Mouse (Mus musculus) kidney, postnatal 36 days (tissue): Measurements from ENCODE around the gene Rap1gap2.

Experiments used
- DNase-seq, 2 experiments: peaks; one replicate each; pipeline ENCODE4 v3.0.0; 2021 to 2022; ENCODE audit warnings: mixed read lengths in 2 of 2

The Rap1gap2 gene

DNA sequence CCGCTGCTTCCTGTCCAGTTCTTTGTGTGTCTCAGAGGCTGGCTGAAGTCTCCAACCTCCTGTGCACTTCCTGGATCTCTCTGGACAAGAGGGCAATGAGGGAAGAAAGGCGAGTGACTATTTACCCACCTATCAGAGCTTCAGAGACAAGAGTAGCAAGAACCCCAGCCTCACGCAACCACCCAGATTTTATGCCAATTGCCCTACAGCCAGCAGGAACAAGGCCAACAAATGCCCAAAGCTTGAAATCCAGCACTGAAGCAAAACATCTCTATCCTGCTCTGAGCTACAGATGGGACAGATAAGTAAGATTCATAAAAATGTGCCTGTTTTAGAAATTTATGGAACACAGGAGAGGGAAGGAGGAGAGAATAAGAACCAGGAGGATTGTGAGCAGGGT is 109.7 kb downstream of the Rap1gap2 start:
- peak in 1 of 2 experiments; percentile 18 for DNase-seq

DNA sequence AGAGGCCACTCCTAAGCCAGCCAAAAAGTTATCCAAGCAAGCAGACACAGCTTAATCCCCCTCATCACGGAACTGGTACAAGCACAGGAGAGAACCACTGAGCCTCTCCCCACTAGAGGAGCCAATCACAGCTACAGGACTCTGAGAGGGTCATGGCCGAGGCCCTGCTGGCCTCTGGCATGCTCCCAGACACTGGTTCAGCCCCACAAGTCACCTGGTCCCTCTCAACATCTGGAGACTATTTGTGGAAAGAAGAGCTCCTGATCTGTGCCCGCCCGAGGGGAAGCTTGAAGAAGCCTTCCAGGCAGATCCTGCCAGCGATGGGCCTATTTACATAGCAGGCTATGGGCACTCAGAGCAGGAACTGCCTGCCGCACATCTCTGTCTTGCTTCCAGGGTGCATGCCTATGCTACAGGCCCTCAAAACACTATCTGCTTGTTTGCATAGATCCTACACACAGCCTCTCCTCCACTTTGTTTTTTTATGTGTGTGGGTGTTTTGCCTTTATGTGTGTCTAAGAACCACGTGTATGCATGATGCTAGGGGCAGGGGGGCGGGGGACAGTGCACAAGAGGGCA is 111.1 kb downstream of the Rap1gap2 start:
- DNase-seq: peak in 1 of 2 experiments; percentile 15

DNA sequence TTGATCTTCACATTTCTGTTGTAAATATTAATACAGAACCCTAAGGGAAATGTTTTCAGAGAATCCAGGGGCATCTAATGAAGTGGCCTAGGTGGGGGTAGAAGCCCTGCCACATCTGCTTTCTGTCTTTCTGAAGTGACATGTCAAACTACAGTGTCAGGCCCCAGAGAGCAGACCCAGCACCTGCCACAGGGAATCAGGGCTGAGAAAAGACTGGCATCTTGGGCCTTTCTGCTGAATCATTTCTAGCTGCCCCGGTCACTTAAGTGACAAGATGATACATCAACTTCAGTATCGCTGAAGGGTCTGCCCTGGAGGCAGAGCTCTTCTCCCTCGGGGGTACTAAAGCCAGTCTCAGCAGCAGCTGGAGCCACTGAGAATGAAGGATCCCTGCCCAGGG is 111.7 kb downstream of the Rap1gap2 start:
- DNase-seq: no peak

- no peak for DNase-seq
Observed at GRCm38 (mm10) chr11:74496581-74496980, 114.1 kb downstream of the Rap1gap2 start.

DNA sequence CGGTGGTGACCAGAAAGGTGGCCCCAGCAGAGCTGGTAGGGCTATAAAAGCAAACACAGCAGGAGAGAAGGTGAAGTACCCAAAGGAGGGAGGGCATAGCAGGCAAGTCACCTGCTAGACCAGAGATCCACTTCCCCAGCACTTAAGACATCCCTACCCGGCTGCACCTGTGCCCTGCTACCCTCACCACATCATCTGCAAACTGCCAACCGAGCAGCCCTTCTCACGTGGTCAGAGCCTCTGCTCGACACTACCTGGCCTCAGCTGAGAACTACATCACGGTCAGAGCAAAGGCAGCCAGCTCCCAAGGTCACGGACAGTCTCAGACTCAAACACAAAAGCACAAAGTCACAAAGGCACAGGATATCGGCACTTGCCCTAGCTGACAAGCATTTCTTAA is 116.8 kb downstream of the Rap1gap2 start:
- peak in 1 of 2 experiments; percentile 22 for DNase-seq

GRCm38 (mm10) chr11:74493172-74493862 is 117.4 kb downstream of the Rap1gap2 start:
- DNase-seq: no peak

GRCm38 (mm10) chr11:74491130-74491529 is 119.6 kb downstream of the Rap1gap2 start:
- DNase-seq: no peak

DNA sequence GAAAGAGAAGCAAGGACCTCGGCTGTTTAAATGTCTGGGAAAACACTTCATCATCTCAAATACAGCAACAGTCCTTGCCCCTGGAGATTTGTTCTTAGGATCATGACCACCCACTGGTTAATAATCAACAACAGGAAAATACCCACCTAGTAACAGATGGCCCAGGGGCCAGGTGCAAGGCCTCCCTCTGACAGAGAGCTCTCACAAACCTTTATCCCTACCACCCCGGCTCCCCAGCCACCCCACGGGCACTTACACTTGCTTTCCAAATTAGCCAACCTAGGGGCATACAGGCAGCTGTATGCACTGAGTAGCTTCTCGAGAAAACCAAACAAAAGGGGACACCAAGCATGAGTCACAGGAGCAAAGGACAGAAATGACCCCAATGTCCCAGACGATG is 121.5 kb downstream of the Rap1gap2 start:
- peak in 1 of 2 experiments; percentile 19 for DNase-seq

DNA sequence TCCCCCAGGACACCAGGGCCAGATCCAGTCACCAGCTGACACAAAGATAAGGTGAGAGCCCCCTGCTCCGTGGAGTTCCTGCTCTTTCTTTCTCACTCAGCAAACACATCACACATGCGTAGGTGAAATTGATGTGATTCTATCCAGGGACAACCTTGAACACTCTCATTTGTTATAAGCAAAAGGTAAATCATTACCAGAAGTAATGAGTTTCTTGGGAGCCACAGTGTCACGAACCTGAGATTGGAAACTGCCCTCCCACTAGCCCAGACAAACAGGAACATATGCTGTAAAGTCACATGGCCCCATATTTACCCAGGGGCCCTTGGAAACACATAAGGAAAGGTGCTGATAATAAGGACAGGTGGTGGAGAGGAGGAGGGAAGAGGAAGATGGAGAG is 122.8 kb downstream of the Rap1gap2 start:
- DNase-seq: peak; percentile 20 to 52

DNA sequence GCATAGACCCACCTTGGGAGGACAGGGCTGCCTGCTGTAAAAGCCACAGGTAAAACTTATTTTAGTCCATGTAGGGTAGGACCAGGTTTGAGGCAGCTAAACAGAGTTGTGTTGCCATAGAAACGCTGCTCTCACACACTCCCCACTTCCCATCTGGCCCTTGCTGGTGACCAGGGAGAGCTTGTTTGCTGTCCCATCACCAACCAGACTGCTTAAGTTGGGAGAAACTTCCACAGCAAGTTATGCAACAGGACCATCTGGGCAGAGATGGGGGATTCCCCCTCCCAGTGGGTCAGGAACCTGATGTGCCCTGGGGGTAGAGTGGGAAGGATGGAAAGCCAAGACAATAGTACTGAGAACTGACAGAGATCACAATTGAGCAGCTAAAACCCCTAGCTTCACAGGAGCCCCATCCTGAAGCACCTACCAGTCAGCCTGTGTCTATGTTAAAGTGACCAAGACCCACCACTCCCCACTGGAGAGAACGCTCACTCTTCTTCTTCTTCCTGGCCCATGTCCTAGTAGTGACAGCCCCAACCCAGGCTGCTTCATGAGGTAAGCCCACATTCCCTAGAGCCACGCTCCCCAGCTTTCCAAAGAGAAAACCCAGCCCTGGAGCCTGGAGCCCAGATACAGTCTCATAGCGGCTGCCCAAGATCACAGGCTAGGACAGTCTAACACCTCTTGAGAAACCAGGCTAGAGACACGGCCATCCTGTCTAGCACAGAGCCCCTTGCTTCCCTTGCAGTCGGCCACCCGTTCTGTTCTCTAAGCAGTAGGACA is 125.1 kb downstream of the Rap1gap2 start:
- no peak for DNase-seq

DNA sequence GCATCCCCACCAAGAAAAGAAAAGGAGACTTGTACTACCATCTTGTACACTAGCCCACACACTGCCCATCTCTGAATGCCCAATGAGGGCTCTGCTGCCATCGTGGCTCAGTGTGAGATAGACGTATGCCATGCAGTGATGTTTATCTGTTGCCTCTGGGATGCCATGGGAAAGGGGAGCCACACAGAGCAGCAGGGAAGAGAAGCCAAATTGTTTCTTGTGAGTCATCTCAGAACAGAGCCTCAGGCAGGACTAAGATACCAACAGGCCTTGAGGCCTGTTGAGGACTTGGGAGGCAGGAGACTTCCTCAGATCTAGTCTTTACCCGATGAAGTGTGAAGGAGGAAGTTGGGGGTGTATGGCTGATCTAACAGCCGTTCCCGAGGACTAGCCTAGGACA is 126.8 kb downstream of the Rap1gap2 start:
- DNase-seq: no peak

- no peak for DNase-seq
Observed at GRCm38 (mm10) chr11:74483153-74483817, 127.4 kb downstream of the Rap1gap2 start.

DNA sequence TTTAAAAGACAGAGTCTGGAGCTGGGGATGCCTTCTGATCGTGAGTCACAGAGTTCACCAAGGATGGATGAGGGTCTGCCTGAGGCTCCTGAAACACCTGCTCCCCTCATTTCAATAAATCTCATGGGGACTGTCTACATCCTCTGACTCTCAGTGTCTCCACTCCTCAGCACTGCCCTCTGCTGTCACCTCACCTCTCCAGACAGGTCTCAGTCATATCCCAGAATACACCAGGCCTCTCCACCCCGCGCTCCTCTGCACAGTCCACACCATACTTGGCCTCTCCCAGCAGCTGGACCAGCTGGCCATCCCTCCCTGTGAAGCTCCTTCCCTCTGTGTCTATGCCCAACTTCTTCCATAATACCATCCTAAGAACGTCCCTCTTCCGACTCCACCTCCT is 128.9 kb downstream of the Rap1gap2 start:
- DNase-seq: peak in 1 of 2 experiments; percentile 49

GRCm38 (mm10) chr11:74479715-74480289 is 130.9 kb downstream of the Rap1gap2 start:
- DNase-seq: no peak

GRCm38 (mm10) chr11:74478877-74479276 is 131.8 kb downstream of the Rap1gap2 start:
- no peak for DNase-seq

DNA sequence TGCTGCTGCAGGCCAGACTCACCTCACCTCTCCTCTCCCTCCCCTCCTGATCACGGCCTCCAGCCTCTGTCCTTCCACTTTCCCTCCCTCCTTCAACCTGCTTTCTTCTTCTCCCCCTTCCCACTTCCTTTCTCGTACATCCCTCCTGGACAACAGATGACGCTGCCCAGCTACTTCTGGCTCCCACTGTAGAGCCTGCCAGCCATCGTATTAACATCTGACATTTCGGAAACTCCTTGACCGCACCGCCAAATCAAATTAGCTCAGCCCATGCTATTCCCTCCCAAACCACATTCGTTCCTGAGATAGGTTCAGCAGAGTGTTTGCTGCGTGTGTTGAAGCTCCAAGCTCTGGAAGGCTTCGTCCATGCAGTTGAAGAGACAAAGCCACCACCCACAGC is 138.0 kb downstream of the Rap1gap2 start:
- no peak for DNase-seq

DNA sequence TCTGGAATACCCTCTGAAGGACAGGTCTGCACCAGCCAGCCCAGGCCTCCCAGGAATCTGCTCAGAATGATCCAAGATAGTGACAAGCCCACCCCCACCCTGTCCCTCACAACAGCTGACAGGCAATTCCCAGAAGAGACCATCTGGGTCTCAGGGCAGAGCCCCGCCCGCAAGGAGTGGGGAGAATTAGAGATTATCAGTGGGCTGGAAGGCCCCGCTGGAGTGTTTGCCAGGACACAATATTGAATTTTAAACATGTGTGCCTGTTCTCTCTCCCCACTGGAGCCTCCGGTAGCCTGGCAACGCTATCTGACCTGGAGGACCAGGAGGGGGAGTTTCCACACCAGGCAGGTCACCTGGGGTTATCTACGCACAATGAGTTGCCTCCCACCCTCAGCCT is 142.5 kb downstream of the Rap1gap2 start:
- DNase-seq: no peak

DNA sequence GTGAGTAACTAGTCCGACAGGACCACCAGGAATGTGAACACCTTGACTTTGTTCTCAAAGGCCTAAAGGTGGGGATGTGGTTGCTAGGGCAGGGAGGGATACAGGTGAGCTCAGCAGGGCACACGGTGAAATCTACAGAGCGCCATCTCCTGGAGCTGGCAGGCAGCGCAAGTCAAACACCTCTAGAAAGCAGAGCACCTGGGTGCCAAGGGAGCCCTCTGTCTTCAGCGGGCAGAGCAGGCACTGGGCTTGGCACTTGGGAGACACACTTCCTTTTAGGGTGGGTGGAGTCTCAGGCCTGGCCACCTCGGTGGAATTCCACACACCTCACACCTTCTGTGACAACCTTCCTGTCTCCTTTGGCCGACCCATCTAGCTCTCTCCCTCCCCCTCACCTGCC is 145.0 kb downstream of the Rap1gap2 start:
- DNase-seq: peak; percentile 43 to 69

- DNase-seq: no peak
Observed at GRCm38 (mm10) chr11:74464181-74464977, 146.3 kb downstream of the Rap1gap2 start.

DNA sequence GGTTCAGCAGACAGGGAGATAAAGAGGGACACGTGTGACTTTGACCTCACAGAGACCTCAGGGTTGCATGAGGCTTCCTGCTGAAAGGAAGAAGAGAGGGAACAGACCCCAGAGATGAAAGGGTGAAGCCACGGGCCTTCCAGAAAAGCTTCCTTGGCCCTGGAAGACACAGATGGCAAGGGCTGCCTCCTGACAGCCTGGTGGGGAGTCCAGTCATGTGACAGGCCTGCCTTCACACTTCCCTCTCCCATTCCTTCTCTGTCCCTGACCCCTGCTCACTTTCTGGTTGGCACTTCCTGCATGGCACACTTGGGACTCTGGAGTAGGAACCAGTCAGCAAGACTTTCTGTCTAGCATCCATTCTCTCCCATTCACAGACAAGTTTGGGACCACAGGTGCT is 148.1 kb downstream of the Rap1gap2 start:
- no peak for DNase-seq

DNA sequence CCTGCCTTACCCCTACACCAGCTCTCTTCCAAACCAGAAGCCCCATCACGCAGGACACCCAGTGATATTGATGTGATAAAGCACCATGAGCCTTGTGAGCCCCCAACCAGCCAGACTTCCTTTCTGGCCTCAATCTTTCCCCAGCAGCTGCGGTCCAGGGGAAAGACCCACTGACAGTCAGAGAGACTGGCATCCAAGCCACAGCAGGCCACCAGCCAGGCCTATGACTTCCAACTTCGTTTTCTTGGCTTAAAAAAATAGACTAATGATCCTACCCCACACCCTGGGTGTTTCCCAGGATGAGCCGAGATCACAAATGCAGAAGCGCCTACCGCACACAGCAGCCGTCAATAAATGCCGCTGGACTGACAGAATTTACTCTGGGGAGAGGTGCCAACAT is 151.1 kb downstream of the Rap1gap2 start:
- DNase-seq: no peak

DNA sequence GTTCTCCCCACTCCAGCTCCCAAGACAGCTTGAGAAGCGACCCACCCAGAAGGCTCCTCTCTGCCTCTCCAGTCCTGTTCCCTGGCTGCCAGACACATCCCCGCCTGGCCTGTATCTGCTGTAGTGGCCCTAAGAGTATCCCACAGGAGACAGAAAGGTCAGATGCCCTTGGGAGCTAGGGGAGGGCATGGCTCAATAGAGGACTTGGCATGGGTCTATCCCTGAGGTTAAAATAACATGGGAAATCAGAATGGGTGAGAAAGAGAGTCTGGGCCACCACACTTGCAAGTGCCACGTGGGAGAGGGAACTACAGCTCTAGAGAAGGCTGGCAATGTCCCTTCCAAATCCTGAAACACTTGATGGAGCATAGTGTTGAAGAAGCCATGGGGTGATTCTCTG is 152.3 kb downstream of the Rap1gap2 start:
- DNase-seq: no peak
